ENCODE assay signal across 8 mouse cellular contexts in the genomic region with DNA sequence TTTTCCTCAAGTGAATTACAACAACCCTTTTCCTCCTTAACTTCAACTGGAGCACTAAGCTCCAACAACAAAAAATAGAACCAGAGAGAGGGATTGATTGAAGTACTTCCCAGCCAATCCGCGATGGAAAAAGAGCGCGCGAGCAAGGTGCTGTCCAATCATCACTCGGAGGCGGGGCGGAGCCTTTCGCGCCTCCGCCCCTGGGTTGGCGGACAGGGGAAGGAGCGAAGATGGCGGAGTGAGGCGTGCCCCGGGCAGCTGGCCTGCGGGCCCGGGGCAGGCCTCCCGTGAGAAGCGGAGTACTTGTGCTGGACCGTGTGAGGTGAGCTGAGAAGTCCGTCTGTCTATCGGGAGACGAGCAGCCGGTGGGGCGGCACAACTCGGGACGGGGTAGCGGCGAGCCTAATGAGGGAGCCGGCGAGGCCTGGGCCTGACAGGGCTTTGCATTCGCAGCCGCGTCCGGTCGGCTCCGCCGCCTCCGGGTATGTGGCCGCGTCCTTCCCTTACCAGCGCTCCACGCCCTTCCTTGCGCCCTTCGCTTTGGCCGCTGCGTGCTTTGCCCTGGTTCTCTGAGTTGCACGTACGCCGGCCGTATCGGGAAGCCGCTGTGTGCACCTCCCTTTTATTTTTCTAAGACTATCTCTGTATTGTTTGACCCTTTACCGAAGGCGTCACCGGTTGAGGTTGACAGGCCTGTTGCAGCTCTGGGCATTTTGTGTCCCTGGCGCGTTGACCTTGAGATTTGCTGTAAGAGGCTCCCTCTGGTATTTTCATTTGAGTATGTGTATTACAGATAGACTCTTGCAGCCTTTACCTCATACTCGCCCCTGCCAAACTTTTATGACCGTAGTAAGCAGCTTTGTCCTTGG. TPM values are rescaled to one million over a fixed set of nuclear protein-coding genes. Genes with fewer than 3 reads are reported as not detected.
DNase-seq lines count a peak whose midpoint lies in the region; ATAC-seq lines count a peak whose summit lies in the region.

No protein-coding gene starts in this region.

- peak overlapping the region; percentile 99 for H3K27ac ChIP-seq in heart, embryonic 10.5 days
- H3K27ac ChIP-seq in kidney, embryonic 15.5 days: peak overlapping the region; percentile 90

- DNase-seq in B cell, adult 2 months: peak; percentile 93
- peak; percentile 99 for DNase-seq in brain, adult 2 months (ENCODE audit: low read depth, low spot score)
- peak; percentile 98 for DNase-seq in heart, embryonic 10.5 days (ENCODE audit: low spot score)
- peak; percentile 97 for DNase-seq in liver
- peak; percentile 96 to 98 for DNase-seq in spleen, postnatal 4 days (ENCODE audit: low spot score in 2 of 2)

- H3K4me2 ChIP-seq in kidney, embryonic 15.5 days: peak overlapping the region; percentile 67

- no peaks in the 10 kb centered on the region for H3K9me3 ChIP-seq in heart, embryonic 10.5 days
- no peaks in the 10 kb centered on the region for H3K9me3 ChIP-seq in kidney, embryonic 15.5 days (replicated peaks)

- H3K4me1 ChIP-seq in heart, embryonic 10.5 days: peaks cover 18% of the 10 kb centered on the region
- H3K4me1 ChIP-seq in kidney, embryonic 15.5 days: peaks cover 18% of the 10 kb centered on the region

- ATAC-seq in erythroblast, adult 5-6 weeks (replicated peaks; ENCODE audit: low FRiP score, poor library complexity, severe bottlenecking): peak; percentile 93
- ATAC-seq in kidney, embryonic 15.5 days (replicated peaks; ENCODE audit: low FRiP score): peak; percentile 97
- peak; percentile 97 for ATAC-seq in monocyte, adult 5-6 weeks (replicated peaks; ENCODE audit: insufficient number of reproducible peaks, low FRiP score, low TSS enrichment, poor library complexity, severe bottlenecking)

- H3K4me3 ChIP-seq in heart, embryonic 10.5 days: peak overlapping the region; percentile 97
- H3K4me3 ChIP-seq in kidney, embryonic 15.5 days (replicated peaks): peak overlapping the region; percentile 69

- whole genome bisulfite sequencing in heart, embryonic 10.5 days: under 1% methylated on average over 61 of the region's 61 CpGs
- WGBS in kidney, embryonic 15.5 days: under 1% methylated on average over 61 of the region's 61 CpGs

- peaks cover 40% of the 10 kb centered on the region for H3K36me3 ChIP-seq in heart, embryonic 10.5 days
- peaks cover 31% of the 10 kb centered on the region for H3K36me3 ChIP-seq in kidney, embryonic 15.5 days

- no peaks in the 10 kb centered on the region for H3K27me3 ChIP-seq in heart, embryonic 10.5 days (ENCODE audit: insufficient read depth, poor library complexity, severe bottlenecking)
- no peaks in the 10 kb centered on the region for H3K27me3 ChIP-seq in kidney, embryonic 15.5 days

- peak overlapping the region; percentile 82 for H3K9ac ChIP-seq in kidney, embryonic 15.5 days

RNA-seq across cellular contexts. Expression of a gene that starts 23.8 kb away (rescaled TPM):
- 111 and 117 TPM in 2 replicates for total RNA-seq in erythroblast, adult 5-6 weeks (2015; ENCODE audit: low replicate concordance)
- total RNA-seq in erythroblast, adult 5-6 weeks (2017; ENCODE audit: low replicate concordance): 137 and 150 TPM in 2 replicates
- 52.0 and 56.7 TPM in 2 replicates for polyA plus RNA-seq in heart, embryonic 10.5 days (2016; fragmentation: Nextera tagmentation; extraction: Ambion mirVana)
- polyA plus RNA-seq in kidney, embryonic 15.5 days (2015; fragmentation: Nextera tagmentation; extraction: Ambion mirVana): 77.0 and 79.8 TPM in 2 replicates
- total RNA-seq in monocyte, adult 5-6 weeks (2017): 0.67 to 2.8 TPM (median 1.3 TPM) in 3 replicates

RNA-seq across cellular contexts. Expression of a gene that starts 23.9 kb away (rescaled TPM):
- total RNA-seq in erythroblast, adult 5-6 weeks (2015; ENCODE audit: low replicate concordance): 32.4 and 64.9 TPM in 2 replicates
- 62.0 and 66.3 TPM in 2 replicates for total RNA-seq in erythroblast, adult 5-6 weeks (2017; ENCODE audit: low replicate concordance)
- polyA plus RNA-seq in heart, embryonic 10.5 days (2016; fragmentation: Nextera tagmentation; extraction: Ambion mirVana): 30.1 and 30.8 TPM in 2 replicates
- 30.7 and 31.5 TPM in 2 replicates for polyA plus RNA-seq in kidney, embryonic 15.5 days (2015; fragmentation: Nextera tagmentation; extraction: Ambion mirVana)
- 0.67 to 1.1 TPM in 2 of 3 replicates, not detected in the other for total RNA-seq in monocyte, adult 5-6 weeks (2017)

RNA-seq across cellular contexts. Expression of a gene that starts 46.9 kb away (rescaled TPM):
- total RNA-seq in erythroblast, adult 5-6 weeks (2015; ENCODE audit: low replicate concordance): 84.4 and 108 TPM in 2 replicates
- 111 and 170 TPM in 2 replicates for total RNA-seq in erythroblast, adult 5-6 weeks (2017; ENCODE audit: low replicate concordance)
- polyA plus RNA-seq in heart, embryonic 10.5 days (2016; fragmentation: Nextera tagmentation; extraction: Ambion mirVana): 42.4 and 47.4 TPM in 2 replicates
- polyA plus RNA-seq in kidney, embryonic 15.5 days (2015; fragmentation: Nextera tagmentation; extraction: Ambion mirVana): 59.7 and 60.3 TPM in 2 replicates
- total RNA-seq in monocyte, adult 5-6 weeks (2017): 78.2 to 92.9 TPM (median 91.0 TPM) in 3 replicates

RNA-seq across cellular contexts. Expression of a gene that starts 46.9 kb away (rescaled TPM):
- not detected in 2 replicates for total RNA-seq in erythroblast, adult 5-6 weeks (2015; ENCODE audit: low replicate concordance)
- total RNA-seq in erythroblast, adult 5-6 weeks (2017; ENCODE audit: low replicate concordance): not detected in 2 replicates
- polyA plus RNA-seq in heart, embryonic 10.5 days (2016; fragmentation: Nextera tagmentation; extraction: Ambion mirVana): 0.31 and 0.34 TPM in 2 replicates
- polyA plus RNA-seq in kidney, embryonic 15.5 days (2015; fragmentation: Nextera tagmentation; extraction: Ambion mirVana): 0.35 and 0.71 TPM in 2 replicates
- total RNA-seq in monocyte, adult 5-6 weeks (2017): 0.87 TPM in 1 of 3 replicates, not detected in the others

Comparison
In these comparisons a context has a peak if more than half of its experiments do, and no peak if none do; other contexts are left out.
1. Peak in every context shown above with its lines: DNase-seq, ATAC-seq, H3K4me3 ChIP-seq and H3K27ac ChIP-seq.
2. RNA of a gene that starts 23.8 kb away (total RNA-seq): 111 to 150 TPM in erythroblast, adult 5-6 weeks; 0.67 to 2.8 TPM in monocyte, adult 5-6 weeks; every median in the first group is over 10 times any median in the second.
3. RNA of a gene that starts 23.9 kb away (total RNA-seq): 32.4 to 66.3 TPM in erythroblast, adult 5-6 weeks; 0.67 to 1.1 TPM in monocyte, adult 5-6 weeks; every median in the first group is over 10 times any median in the second.